Mouse (Mus musculus): ENCODE data around the gene Gucy2e.

The Gucy2e gene

DNA sequence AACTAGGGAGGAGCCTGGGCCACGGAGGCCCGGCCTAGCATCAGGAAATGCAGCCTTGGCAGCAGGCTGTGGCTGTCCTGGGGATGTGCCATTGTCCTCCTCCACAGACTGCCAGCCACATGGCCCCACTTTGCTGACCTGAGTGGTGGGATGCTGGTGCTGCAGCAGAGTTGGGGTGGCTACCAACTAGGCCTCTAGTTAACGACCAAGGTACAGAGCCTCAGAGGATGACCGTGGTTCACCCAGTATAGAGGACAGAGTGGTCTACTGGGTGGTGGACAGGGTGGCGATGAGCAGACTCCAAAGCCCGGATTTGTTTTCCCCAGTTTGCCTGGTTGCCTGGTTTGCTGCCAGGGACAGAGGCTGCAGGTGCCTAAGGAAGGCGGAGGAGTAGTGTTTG is 62.1 kb downstream of the Gucy2e start:
- no peak for DNase-seq (ENCODE audit: low read depth in 2 of 2, low spot score in 2 of 2)

- no peak for DNase-seq (ENCODE audit: low read depth in 2 of 2, low spot score in 2 of 2)
Observed at GRCm38 (mm10) chr11:69172606-69173005, 64.2 kb downstream of the Gucy2e start.

GRCm38 (mm10) chr11:69171626-69172025 is 65.2 kb downstream of the Gucy2e start:
- DNase-seq (ENCODE audit: low read depth in 2 of 2, low spot score in 2 of 2), result peak in 1 of 2 experiments; percentile 25

- no peak for DNase-seq (ENCODE audit: low read depth in 2 of 2, low spot score in 2 of 2)
Observed at GRCm38 (mm10) chr11:69169313-69169712, 67.5 kb downstream of the Gucy2e start.
